Mouse (Mus musculus) R1 (cell line): ENCODE measurements around the gene Rtf2.

Experiments
- DNase-seq: peaks from one replicate; pipeline ENCODE4 v3.0.0-alpha.2; 2018; ENCODE audit warnings: low read depth, low spot score

Gene Rtf2

DNA sequence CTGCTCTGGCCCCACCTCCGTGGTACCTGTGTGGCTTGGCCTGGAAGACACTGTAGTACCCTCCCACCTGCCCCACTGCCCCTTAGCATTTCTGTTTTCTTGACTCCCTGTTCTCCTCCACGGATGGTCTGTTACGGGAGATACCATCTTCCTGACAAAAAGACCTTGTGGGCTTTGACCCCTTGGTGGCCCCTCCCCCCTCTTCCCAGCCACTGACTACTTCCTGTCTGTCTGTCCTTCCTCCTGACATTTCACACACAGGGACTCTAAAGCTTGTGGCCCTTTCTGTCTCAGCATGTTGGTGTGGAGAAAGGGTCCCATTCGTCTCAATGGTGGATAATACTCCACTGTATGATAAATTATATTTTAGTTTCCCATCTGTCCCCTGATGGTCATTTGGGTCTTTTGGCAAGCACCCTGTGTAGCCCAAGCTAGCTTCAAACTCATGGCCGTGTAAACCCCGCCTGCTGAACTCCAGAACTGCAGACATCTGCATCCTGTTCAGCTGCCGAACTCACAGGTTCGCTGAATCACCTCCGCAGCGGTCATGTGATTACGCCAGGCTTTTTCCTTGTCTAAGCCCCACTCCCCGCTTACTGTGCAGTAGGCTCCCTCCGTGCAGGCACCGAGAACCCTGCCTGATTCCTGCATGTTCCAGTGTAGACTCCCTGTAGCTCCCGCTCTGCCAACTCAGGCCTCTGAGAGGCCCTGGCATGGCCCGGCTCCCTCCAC, 41.5 kb downstream of the Rtf2 start:
- peak; percentile 49 for DNase-seq

DNA sequence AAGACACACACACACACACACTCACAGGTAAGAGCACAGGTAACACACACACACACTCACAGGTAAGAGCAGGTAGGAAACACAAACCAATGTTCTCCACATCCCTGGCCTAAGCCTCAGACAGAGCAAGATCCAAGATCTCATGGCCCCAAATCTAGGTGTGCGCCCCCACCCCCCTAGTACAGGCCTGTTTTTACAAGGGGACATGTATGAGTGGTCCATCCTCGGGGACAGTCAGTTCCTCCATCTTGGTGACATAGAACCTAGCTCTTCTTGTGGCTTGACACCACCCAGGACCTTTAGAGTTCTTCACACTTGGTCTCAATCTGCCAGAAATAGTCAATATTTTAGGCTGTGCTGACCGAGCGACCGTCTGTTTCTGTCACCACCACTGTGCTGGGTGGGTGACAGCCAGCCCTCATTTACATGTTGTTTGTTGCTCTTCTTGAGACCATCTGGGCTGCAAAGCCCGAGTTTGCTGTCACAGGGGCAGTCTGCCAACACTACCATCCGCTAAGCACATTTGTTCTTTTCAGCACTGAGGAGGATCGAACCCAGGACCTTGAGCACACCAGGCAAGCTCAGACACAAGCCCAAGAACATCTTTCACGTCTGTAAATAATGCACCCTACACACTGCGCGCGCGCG, 43.5 kb downstream of the Rtf2 start:
- no peak for DNase-seq

DNA sequence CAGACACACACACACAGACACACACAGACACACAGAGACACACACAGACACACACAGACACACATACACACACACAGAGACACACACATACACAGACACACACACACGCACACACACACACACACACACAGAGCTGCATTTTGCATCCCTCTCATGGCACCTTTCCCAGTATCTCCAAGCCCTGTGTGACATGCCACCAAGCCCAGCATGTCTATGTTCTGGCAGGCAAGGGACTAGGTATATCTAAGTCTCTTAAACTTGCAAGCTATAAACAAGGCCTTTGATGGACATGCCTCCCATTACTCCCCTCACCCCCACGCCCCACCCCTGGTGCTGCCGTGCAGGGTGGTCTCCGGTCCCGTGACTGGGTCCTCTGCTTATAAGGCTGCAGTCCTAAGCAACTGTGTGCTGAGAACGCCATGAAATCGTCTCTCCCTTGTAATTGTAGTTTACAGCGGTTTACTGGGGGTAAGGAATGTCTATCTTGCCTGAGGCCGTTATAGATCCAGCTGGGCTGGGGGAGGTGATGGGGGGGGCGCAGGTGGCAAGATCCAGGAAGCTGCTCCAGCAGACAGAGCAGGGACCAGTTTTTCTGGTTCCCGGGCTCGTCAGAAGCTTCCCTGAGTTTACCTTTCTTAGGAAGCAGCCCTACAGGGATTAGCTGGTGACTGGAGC, 44.5 kb downstream of the Rtf2 start:
- DNase-seq, result no peak

DNA sequence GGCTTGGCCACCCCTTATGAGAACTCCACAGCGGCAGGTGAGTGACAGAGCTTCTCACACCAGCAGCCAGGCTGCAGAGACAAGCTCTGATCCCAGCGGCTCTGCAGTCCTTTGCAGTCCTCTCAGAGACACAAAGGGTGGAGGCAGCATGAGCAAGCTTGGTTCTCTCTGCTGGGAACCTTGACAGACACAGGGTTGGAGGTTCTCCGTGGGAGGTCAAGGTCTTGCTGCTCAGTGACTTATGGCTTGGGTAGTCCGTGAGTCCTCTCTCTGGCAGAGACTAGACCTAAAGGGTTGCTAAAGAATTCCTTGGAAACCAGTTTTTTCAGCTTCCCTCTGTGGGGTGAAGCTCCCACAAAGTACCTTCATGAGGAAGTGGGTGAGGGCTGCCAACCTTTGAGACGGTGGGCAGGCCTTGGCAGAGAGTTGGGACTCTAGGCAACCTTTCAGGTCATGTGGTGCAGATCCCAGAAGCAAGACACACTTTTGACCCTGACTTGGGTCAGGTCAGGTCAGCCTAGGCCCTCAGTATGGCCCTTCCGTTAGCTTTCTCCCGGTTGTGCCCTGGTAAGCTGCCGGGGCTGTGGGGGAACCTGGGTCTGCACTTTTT, 56.5 kb downstream of the Rtf2 start:
- no peak for DNase-seq

DNA sequence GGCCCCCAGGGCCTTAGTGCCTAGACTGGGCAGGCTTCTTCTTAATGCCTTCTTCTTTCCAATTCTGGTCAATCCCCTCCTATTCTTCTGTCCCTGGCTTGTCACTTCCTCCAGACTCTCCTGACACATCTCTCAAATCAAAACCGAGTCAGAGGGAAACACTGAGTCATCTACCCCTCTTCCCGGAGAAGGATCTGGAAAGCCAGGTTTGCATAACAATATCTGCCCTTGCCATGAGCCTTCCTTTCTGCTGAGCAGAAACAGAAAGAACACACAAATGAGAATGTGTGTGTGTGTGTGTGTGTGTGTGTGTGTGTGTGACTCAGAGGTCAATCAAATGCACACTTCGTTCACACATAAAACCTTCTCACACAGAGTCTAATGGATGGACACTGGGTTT, 58.5 kb downstream of the Rtf2 start:
- peak; percentile 83 for DNase-seq

DNA sequence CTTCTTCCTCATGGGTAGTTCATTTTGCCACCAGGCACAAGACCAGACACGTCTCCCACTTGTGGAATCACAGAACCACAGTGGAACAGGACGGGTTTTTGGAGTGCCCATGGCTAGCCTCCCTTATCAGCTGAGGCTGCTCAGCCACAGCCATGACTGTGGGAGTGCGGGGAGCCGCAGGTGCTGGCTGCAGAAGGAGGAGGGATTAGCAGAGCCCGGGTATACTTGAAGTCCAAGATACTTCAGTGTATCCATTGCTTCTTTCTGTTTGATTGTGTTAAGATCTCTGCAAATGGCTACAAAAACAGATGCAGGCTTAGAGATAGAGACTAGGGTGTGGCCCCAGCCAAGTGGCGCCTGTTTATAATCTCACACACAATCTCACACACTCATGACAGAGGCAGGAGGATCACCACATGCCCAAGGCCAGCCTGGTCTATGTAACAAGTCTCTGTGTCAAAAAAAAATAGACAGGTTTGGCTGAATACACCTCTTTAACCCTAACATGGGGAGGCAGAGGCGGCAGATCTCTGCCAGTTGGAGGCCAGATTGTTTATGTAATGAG, 60.5 kb downstream of the Rtf2 start:
- DNase-seq, result no peak

DNA sequence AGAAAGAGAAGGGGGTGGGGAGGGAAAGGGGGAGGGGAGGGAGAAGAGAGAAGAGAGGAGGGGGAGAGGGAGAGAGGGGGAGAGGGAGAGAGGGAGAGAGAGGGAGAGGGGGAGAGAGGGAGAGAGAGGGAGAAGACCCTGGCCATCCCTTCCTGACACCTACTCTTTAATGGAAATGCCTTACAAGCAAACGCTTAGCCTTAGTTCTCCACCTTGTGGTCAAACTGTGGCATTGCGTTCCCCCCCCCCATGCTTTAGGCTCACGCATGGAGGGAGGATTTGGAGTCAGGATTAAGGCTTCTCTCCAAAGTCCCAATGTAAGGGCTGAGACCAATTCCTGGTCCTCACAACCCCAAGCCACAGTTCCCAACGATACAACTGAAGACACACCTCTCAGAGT, 61.0 kb downstream of the Rtf2 start:
- peak; percentile 61 for DNase-seq

DNA sequence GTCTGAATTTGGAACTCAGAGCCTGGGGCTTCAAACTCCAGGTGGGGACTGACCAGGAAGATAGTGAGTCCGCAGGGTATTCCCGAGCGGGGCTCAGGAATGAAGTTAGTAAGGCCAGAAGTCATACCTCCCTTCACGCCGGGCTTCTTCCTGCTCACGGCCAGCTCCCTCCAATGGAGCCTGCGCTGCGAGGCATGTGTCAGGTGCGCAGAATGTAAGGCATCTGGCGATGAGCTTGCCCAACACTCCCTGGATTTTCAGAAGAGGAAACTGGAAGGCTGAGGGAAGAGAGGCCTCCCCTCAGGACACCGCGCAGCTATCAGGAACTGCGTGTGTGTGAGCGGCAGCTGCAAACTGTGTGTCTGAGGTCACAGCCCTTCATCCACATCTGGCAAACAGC, 61.8 kb downstream of the Rtf2 start:
- DNase-seq, result peak; percentile 47

DNA sequence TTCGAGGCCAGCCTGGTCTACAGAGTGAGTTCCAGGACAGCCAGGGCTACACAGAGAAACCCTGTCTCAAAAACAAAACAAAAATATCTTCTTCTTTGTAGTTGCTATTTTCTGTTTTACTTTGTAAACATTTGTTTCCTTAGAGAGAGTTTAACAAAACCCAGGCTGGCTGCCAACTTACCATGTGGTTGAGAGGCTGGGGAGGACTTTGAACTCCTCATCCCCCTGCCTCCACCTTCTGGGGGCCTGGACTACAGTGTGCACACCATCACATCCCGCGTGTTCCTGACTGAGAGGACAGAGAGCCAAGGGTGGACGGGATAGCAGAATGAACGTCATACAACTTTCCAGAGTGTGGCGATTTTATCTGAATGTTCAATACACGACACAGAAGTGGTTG, 65.8 kb downstream of the Rtf2 start:
- no peak for DNase-seq

DNA sequence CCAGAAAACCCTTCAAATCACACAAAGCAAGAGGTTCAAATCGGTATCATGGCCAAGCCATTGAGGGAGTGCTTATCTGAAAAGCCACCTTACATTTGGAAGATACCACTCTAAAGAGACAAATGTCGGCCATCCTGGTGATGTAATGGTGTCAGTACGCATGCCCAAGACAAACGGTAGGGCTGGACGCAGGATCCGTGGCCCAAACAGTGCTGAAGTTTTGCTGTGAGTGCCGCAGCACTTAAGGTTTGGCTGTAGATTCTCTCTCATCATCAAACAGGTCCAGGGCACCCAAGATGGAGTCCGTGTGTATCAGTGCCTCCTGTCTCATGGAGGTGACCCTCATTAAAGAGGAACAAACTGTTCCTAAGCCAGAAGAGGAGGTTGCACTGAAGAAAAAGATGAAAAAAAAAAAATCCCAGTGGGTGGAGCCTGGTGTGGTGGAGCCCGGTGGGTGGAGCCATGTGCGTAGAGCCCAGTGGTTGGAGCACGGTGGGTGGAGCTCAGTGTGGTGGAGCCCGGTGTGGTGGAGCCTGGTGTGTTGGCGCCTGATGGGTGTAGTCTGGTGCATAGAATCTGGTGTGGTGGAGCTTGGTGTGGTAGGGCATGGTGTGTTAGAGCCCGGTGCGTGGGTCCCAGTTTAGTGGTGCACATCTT, 69.8 kb downstream of the Rtf2 start:
- peak; percentile 70 for DNase-seq

DNA sequence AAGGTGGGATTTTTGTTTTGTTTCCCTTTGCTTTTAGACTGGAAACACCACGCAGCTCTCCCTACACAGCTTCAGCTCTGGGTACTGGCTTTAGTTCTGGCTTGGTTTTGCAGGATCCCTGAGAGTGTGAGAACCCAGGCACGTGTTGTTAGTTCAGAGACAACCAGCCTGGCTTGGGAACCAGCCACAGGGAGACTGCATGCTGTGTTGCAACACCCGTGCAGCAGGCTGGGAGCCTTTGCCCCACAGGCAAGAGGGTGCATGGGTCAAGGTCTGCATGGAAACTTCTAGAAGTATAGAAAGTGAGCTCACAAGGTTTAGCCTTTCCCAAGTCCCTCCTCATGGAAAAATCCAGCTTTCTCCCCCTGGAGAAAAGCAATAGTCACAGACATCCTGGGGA, 70.5 kb downstream of the Rtf2 start:
- DNase-seq, result no peak

DNA sequence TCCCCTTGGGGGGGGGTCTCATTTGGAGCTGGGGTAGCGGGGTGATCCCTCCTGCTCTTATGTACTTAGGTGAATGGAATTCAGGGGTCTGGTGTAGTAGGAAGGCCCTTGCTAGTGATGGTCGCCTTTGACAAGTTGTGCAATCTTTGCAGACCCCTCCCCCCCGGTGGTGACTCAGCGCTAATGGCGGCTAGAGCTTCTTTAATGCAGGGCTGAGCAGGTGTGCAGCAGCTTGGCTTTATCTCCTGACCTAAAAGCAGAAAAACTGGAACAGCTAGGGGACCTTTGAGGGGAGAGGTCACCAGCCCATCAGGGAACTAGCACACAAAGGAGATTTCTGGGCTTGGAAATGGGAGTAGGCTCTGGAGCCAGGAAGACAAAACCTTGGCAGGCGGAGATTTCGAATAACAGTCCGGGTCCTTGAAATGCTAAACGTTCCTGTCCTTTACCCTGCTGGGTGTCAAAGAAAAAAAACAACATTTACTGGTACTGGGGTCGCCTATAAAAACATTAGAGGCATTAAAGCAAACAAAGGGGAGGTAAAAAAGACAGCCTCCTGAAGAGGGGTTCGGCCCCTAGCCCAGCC, 76.1 kb downstream of the Rtf2 start:
- peak; percentile 99 for DNase-seq
